Mouse (Mus musculus) kidney, adult 11 months (tissue): ENCODE results near the gene Ap1m1.
A peak's percentile ranks its signal among the peaks of the same experiment; 100 is the strongest.

Experiments
- DNase-seq: peaks from one replicate; pipeline ENCODE4 v3.0.0; 2022

The Ap1m1 gene

DNA sequence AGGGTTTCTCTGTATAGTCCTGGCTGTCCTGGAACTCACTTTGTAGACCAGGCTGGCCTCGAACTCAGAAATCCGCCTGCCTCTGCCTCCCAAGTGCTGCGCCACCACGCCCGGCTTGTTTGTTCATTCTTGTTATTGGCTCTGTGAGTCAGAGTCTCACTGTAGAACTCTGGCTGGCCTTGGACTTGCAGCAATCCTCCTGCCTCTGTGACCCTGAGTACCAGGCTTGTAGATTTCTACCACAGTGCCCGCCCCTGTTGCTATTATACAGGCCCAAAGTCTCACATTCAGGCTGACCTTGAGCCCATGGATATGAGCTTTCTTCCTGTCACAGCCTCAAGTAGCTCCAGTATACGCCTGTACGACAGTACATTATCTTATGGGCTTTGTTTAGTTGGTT is 56.7 kb downstream of the Ap1m1 start:
- DNase-seq, result no peak

DNA sequence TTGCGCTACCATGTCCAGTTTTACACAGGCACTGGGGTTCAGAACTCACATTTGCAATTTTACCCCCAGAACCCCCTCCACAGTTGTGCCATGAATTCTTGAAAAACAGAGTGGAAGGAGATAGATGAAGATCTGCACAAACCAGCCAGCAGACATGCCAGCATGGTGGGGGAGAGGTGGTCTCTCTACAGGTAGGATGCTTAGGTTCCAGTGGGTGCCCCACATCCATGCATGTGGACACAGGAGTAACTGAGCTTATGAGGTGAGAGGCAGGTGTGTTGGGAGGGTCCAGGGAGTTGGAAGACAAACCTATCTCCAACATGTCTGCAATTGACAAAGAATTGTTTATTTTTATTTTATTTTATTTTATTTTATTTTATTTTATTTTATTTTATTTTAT is 59.1 kb downstream of the Ap1m1 start:
- DNase-seq, result no peak

DNA sequence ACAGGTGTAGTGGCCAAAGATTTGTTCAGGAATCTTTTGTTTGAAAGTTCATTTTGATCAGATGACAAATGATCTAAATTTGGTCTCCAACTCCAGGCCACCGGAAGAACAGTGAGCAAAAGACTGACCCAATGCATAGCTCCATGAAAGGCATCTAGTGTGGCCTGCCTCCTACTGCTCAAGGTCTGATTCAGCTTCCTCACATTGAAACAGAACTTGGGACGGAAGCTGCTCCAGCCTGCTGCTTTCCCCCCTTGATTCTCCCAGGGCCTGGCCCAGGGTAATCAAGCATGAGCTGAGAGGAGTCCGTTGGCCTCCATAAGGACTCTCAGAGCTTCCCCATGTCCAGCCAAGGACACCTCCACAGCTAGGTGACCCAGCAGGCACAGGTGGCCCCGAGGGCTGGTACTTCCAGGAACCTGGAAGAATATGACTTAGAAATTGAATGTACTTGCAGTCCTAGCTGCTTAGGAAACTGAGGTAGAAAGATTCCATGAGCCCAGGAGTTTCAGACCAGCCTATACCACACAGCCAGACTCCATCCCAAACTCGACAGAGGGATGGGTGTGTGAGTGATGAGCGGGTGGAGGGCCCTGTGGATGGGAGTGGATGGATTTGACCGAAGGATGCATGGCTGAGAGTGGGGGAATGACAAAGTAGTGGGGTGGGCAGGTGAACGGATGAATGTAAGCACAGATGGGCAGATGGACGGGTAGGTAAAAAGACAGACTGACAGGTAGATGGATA is 61.0 kb downstream of the Ap1m1 start:
- DNase-seq, result no peak

DNA sequence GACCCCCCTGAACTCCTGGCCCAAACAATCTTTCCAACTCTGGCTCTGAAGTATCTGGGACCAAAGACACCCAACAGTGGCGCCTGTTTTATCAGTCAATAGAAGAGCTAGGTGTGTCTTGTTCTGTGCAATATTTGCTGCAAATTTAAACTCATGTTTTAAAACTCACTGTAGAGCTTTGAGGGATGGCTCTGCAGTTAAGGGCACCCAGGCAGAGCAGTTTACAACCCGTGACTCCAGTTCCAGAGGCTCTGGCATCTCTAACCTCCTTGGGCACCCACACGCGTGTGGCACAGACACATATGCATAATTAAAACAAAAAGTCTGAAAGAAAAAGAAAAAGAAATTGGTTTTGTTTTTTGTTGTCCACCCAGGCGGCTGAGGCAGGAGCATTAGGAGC is 61.7 kb downstream of the Ap1m1 start:
- DNase-seq, result no peak

DNA sequence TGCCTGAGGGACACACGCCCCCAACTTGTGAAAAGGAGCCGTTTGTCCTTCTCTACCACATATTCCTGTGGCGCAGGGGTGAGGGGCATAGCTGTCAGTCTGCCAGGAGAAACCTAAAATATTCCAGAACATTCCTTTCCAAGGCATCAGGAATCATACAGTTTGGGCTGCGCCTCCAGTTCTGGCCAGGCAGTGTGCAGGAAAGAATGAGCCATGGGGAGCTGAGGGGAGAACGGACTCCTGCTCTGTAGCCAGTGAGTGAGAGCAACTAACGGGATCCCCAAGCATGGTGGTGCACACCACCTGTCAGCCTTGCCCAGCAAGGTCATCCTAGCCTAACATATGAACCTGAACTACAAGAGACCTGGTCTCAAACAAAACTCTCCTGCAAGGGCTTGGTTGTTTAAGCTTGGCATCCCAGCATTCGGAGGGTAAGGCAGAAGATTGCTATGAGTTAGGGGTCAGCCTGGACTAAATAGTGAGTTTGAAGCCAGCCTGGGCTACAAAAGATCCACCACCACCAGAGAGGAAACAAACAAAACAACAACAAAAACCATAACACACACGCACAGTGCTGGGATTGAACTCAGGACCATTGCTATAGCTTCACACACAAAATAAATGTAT is 63.3 kb downstream of the Ap1m1 start:
- no peak for DNase-seq

DNA sequence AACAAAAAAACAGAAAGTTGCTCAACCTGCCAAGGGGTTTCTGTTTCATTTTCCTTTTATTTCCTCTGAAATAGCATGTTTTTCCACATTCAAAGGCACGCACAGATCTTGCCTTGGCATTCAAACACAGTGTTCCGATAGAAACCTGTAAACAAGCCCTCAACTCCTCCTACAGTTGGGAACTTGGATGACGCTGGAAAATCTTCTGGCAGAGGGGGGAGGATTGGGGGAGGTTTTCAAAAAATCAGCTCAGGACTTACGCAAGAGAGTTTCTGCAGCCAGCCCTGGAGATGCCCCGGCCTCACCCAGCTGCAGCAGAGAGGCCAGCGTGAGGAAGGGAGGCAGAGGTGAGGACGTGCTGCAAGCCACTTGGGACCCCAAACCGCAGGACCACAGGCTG is 63.8 kb downstream of the Ap1m1 start:
- peak; percentile 56 for DNase-seq

DNA sequence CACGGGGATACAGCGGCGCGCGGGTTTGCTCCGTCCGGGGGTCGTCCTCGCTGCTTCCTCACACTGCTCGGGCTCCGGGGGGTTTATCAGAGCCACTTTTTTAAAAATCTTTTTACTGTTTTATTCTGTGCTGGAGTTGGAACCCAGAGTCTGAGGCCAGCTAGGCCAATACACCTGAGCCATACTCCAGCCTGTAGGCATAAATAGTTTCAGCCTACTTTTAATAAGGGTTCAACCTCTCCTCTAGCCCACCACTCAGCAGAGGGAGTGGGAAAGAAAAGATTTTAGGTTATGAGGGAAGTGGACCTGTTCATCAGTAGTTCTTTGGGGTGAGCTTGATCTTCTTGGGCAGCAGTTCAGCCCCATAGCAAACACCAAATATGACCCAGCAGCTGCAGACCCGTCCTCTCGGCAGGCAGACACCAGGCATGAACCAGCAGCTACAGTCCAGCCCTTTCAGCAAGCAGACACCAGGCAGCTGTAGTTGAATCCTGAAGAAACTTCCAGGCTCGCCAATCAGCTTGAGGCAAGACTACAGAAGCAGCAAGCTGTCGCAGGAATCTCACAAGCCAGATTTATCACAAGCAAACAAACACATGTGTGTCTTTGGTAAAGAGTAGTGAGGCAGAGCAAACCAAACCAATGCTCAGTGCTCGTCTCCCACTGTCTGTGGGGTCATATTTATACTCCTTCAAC is 65.5 kb downstream of the Ap1m1 start, which contains the start of gene Gm10282:
Gm10282 (minus strand) TSS at position 51 of the 696 bp plus-strand sequence.
- no peak for DNase-seq

DNA sequence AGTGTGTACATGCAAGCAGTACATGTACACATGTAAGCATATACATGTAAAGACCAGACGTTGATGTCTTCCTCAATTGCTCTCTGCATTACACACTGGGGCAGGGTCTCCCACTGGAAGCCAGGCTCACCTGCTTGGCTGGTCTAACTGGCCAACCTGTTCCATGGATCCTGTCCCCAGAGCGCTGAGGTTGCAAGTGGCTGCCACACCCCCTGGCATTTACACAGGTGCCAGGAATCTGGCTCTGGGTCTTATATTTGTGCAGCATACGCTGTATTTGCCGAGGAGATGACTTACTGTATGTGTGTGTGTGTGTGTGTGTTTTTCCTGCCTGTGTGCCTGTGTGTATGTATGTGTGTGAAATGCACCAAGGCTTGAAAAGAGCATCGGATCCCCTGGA is 67.1 kb downstream of the Ap1m1 start:
- DNase-seq, result no peak
